Mouse (Mus musculus) liver, embryonic 12.5 days (tissue): ENCODE results near the gene Pmepa1. TPM values are rescaled to one million over a fixed set of nuclear protein-coding genes. Genes with fewer than 3 reads are reported as not detected.

ENCODE experiments used
- ATAC-seq: fragments of 200-750 bp; cut with Nextera tagmentation; 2 replicates; pipeline ENCODE4 v1.8.0; 2017; ENCODE audit warnings: moderate number of reproducible peaks, mild to moderate bottlenecking, moderate library complexity
- H3K27ac ChIP-seq: fragments of 300-500 bp; sonication (generic); 2 replicates; pipeline ENCODE4 v1.5.1; 2016; ENCODE audit warnings: mild to moderate bottlenecking
- H3K27me3 ChIP-seq: fragments of 300-500 bp; sonication (generic); replicated peaks from 2 replicates; pipeline ENCODE4 v1.6.1; 2016; ENCODE audit warnings: mild to moderate bottlenecking, moderate library complexity
- H3K36me3 ChIP-seq: fragments of 300-500 bp; sonication (generic); 2 replicates; pipeline ENCODE4 v1.6.1; 2016; ENCODE audit warnings: mild to moderate bottlenecking, moderate library complexity
- H3K4me1 ChIP-seq: fragments of 300-500 bp; sonication (generic); 2 replicates; pipeline ENCODE4 v1.6.1; 2016
- H3K4me2 ChIP-seq: fragments of 300-500 bp; sonication (generic); 2 replicates; pipeline ENCODE4 v1.6.1; 2016; ENCODE audit warnings: mild to moderate bottlenecking, moderate library complexity
- H3K4me3 ChIP-seq: fragments of 300-500 bp; sonication (generic); 2 replicates; pipeline ENCODE4 v1.5.1; 2016; ENCODE audit warnings: mild to moderate bottlenecking, moderate library complexity
- H3K9ac ChIP-seq: fragments of 300-500 bp; sonication (generic); 2 replicates; pipeline ENCODE4 v1.6.1; 2016; ENCODE audit warnings: mild to moderate bottlenecking, moderate library complexity
- H3K9me3 ChIP-seq: fragments of 300-500 bp; sonication (generic); replicated peaks from 2 replicates; pipeline ENCODE4 v1.6.1; 2016; ENCODE audit warnings: mild to moderate bottlenecking, moderate library complexity
- WGBS: fragments of 180-500 bp; shearing (Covaris S2); methylation state at CpG from one replicate; pipeline ENCODE4 v1.1.7; 2016; ENCODE audit not compliant: insufficient replicate concordance; 5-methylcytosine and 5-hydroxymethylcytosine counted together
- polyA plus RNA-seq: library from polyadenylated mRNA; unstranded; fragments of >200 nt; fragmentation: Nextera tagmentation; extraction: Ambion mirVana; gene quantifications from 2 replicates; pipeline ENCODE4 v1.2.1, GENCODE M21; 2016

Pmepa1 gene
- polyA plus RNA-seq, 1 experiment from 2014 or later: 0.24 TPM

- no peaks in the 10 kb centered on the region for H3K4me1 ChIP-seq
- H3K4me3 ChIP-seq: no peak overlapping the region
- H3K27ac ChIP-seq: no peak overlapping the region
- H3K36me3 ChIP-seq: no peaks in the 10 kb centered on the region
- no peaks in the 10 kb centered on the region for H3K9me3 ChIP-seq
- no peak for ATAC-seq
- 0 out of 2 replicates have a peak, but pooled peaks cover 3% of the 10 kb centered on the region for H3K27me3 ChIP-seq
- H3K4me2 ChIP-seq: no peak overlapping the region
- no peak overlapping the region for H3K9ac ChIP-seq
- WGBS: 58% methylated on average over 4 of the region's 4 CpGs
Measured at GRCm38 (mm10) chr2:173194796-173195195, 81.5 kb downstream of the Pmepa1 start.

GRCm38 (mm10) chr2:173187182-173187855 lies 89.0 kb downstream of the Pmepa1 start:
- peak; percentile 63 for ATAC-seq
- WGBS: 25% methylated on average over 8 of the region's 8 CpGs
- H3K9me3 ChIP-seq: no peaks in the 10 kb centered on the region
- no peak overlapping the region for H3K4me2 ChIP-seq
- no peak overlapping the region for H3K27ac ChIP-seq
- no peaks in the 10 kb centered on the region for H3K36me3 ChIP-seq
- H3K4me3 ChIP-seq: no peak overlapping the region
- peaks cover 44% of the 10 kb centered on the region for H3K27me3 ChIP-seq
- no peaks in the 10 kb centered on the region for H3K4me1 ChIP-seq
- H3K9ac ChIP-seq: no peak overlapping the region

- Histone ChIP-seq H3K4me2 (no peak overlapping the region), H3K36me3 (no peaks in the 10 kb centered on the region), H3K27me3 (peaks cover 47% of the 10 kb centered on the region), H3K9ac (no peak overlapping the region), H3K27ac (no peak overlapping the region), H3K4me3 (no peak overlapping the region), H3K9me3 (no peaks in the 10 kb centered on the region), H3K4me1 (no peaks in the 10 kb centered on the region)
- 26% methylated on average over 26 of the region's 26 CpGs for WGBS
- peak; percentile 43; the same call in 1 of the 2 replicates for ATAC-seq
Measured at GRCm38 (mm10) chr2:173186047-173186943, 90.0 kb downstream of the Pmepa1 start.

GRCm38 (mm10) chr2:173185282-173185681 lies 91.1 kb downstream of the Pmepa1 start:
- H3K4me1 ChIP-seq: no peaks in the 10 kb centered on the region
- H3K4me2 ChIP-seq: no peak overlapping the region
- H3K4me3 ChIP-seq: no peak overlapping the region
- no peak overlapping the region for H3K27ac ChIP-seq
- H3K27me3 ChIP-seq: peaks cover 55% of the 10 kb centered on the region
- ATAC-seq: no peak
- H3K36me3 ChIP-seq: no peaks in the 10 kb centered on the region
- H3K9me3 ChIP-seq: no peaks in the 10 kb centered on the region
- 57% methylated on average over 6 of the region's 6 CpGs for WGBS
- H3K9ac ChIP-seq: no peak overlapping the region

GRCm38 (mm10) chr2:173184475-173185080 lies 91.8 kb downstream of the Pmepa1 start:
- 44% methylated on average over 11 of the region's 11 CpGs for WGBS
- H3K4me3 ChIP-seq: no peak overlapping the region
- no peak overlapping the region for H3K4me2 ChIP-seq
- no peak overlapping the region for H3K27ac ChIP-seq
- no peaks in the 10 kb centered on the region for H3K9me3 ChIP-seq
- H3K9ac ChIP-seq: no peak overlapping the region
- no peak for ATAC-seq
- H3K36me3 ChIP-seq: no peaks in the 10 kb centered on the region
- H3K4me1 ChIP-seq: no peaks in the 10 kb centered on the region
- peaks cover 55% of the 10 kb centered on the region for H3K27me3 ChIP-seq

GRCm38 (mm10) chr2:173183836-173184460 lies 92.4 kb downstream of the Pmepa1 start:
- WGBS: 6% methylated on average over 8 of the region's 8 CpGs
- H3K4me2 ChIP-seq: no peak overlapping the region
- H3K27ac ChIP-seq: no peak overlapping the region
- H3K9ac ChIP-seq: no peak overlapping the region
- no peaks in the 10 kb centered on the region for H3K4me1 ChIP-seq
- H3K4me3 ChIP-seq: no peak overlapping the region
- H3K36me3 ChIP-seq: no peaks in the 10 kb centered on the region
- peaks cover 55% of the 10 kb centered on the region for H3K27me3 ChIP-seq
- no peaks in the 10 kb centered on the region for H3K9me3 ChIP-seq
- no peak for ATAC-seq

- H3K36me3 ChIP-seq: no peaks in the 10 kb centered on the region
Measured at GRCm38 (mm10) chr2:173183311-173183710, 93.0 kb downstream of the Pmepa1 start.

GRCm38 (mm10) chr2:173182796-173183195 lies 93.5 kb downstream of the Pmepa1 start:
- Histone ChIP-seq H3K4me3 (no peak overlapping the region), H3K4me1 (no peaks in the 10 kb centered on the region), H3K27me3 (peaks cover 57% of the 10 kb centered on the region), H3K4me2 (no peak overlapping the region), H3K27ac (no peak overlapping the region), H3K9me3 (no peaks in the 10 kb centered on the region), H3K9ac (no peak overlapping the region), H3K36me3 (no peaks in the 10 kb centered on the region)
- ATAC-seq: no peak
- WGBS: 58% methylated on average over 7 of the region's 7 CpGs

More at GRCm38 (mm10) chr2:173183311-173183710, 93.0 kb downstream of the Pmepa1 start:
- Histone ChIP-seq H3K4me3 (no peak overlapping the region), H3K27me3 (peaks cover 55% of the 10 kb centered on the region), H3K4me2 (no peak overlapping the region), H3K9me3 (no peaks in the 10 kb centered on the region), H3K9ac (no peak overlapping the region), H3K27ac (no peak overlapping the region), H3K4me1 (no peaks in the 10 kb centered on the region)
- ATAC-seq: no peak
- WGBS: 80% methylated on average over 10 of the region's 10 CpGs

- peaks cover 60% of the 10 kb centered on the region for H3K27me3 ChIP-seq
- H3K27ac ChIP-seq: no peak overlapping the region
- WGBS: 74% methylated on average over 7 of the region's 7 CpGs
- no peak overlapping the region for H3K4me3 ChIP-seq
- H3K4me1 ChIP-seq: no peaks in the 10 kb centered on the region
- no peak for ATAC-seq
- H3K4me2 ChIP-seq: no peak overlapping the region
- no peaks in the 10 kb centered on the region for H3K9me3 ChIP-seq
- no peaks in the 10 kb centered on the region for H3K36me3 ChIP-seq
- no peak overlapping the region for H3K9ac ChIP-seq
Measured at GRCm38 (mm10) chr2:173181901-173182300, 94.4 kb downstream of the Pmepa1 start.

GRCm38 (mm10) chr2:173181486-173181885 lies 94.8 kb downstream of the Pmepa1 start:
- ATAC-seq: no peak
- 45% methylated on average over 5 of the region's 5 CpGs for WGBS

GRCm38 (mm10) chr2:173180721-173181388 lies 95.5 kb downstream of the Pmepa1 start:
- Histone ChIP-seq H3K36me3 (no peaks in the 10 kb centered on the region), H3K4me1 (no peaks in the 10 kb centered on the region), H3K27ac (no peak overlapping the region), H3K4me2 (no peak overlapping the region), H3K9me3 (no peaks in the 10 kb centered on the region), H3K9ac (no peak overlapping the region), H3K27me3 (peaks cover 53% of the 10 kb centered on the region), H3K4me3 (no peak overlapping the region)
- ATAC-seq: no peak
- WGBS: 65% methylated on average over 11 of the region's 11 CpGs

More at GRCm38 (mm10) chr2:173181486-173181885, 94.8 kb downstream of the Pmepa1 start:
- H3K4me1 ChIP-seq: no peaks in the 10 kb centered on the region
- no peak overlapping the region for H3K9ac ChIP-seq
- no peaks in the 10 kb centered on the region for H3K36me3 ChIP-seq
- no peak overlapping the region for H3K4me3 ChIP-seq
- H3K27me3 ChIP-seq: peaks cover 58% of the 10 kb centered on the region
- no peak overlapping the region for H3K4me2 ChIP-seq
- no peak overlapping the region for H3K27ac ChIP-seq
- no peaks in the 10 kb centered on the region for H3K9me3 ChIP-seq
